Mouse (Mus musculus) brain, adult 10 weeks (tissue): Measurements from ENCODE around the gene G3bp1. TPM values are rescaled to one million over a fixed set of nuclear protein-coding genes. Genes with fewer than 3 reads are reported as not detected.

Source experiments
- polyA plus RNA-seq: library from polyadenylated mRNA; stranded (reverse); fragments of 350-450 nt; fragmentation: Illumina TruSeq; extraction: RNeasy Lipid Tissue Mini Kit (QIAGEN cat#74804); gene quantifications from one replicate; pipeline ENCODE4 v1.2.3, GENCODE M21; 2015; ENCODE audit warnings: low read depth, low replicate concordance

G3bp1 gene
- 27.5 TPM for polyA plus RNA-seq

GRCm38 (mm10) chr11:55469048-55469843, at the start of gene G3bp1:
TSS of gene G3bp1 (plus strand) at chr11:55469685.

GRCm38 (mm10) chr11:55422978-55423377, 46.5 kb upstream of the G3bp1 start, which contains the start of gene Sparc:
TSS of gene Sparc (minus strand) at chr11:55423183.

DNA sequence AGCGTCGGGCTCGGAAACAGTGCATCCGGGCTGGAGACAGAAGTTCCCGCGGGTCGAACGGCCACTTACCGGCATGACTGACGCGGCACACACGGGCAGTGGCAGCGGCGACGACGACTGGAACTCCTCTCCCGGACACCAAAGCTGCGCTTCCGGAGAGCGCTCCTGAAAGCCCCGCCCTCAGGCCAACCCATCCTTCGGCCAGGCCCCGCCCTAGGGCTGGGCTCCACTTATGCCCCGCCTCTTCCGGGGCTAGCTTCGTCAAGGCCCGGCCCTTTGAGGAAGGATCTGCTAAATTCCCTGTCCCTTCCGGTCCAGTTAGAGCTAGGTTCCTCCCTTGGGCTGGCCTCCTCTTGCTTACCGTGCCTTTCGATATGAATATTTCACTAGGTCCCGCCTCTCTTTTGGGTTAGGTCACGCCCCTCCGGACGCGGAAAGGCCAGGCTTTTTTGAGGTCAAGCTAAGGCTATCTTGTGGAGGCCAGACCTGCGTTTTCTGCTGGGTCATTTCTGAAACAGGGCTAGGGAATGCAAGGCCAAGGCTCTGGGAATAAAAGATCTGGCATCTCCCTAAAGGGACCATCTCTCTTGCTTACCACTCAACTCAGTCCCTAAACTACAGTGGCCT, 8.4 kb upstream of the G3bp1 start, which contains the start of gene Atox1:
Gene Atox1 (minus strand): TSS at position 221 of the 627 bp plus-strand sequence.

Other genes starting within 250 kb of the G3bp1 start
- 0.07 TPM for gene Fat2, start 133.1 kb upstream of the G3bp1 start, polyA plus RNA-seq
- 568 TPM for gene Sparc, start 46.5 kb upstream of the G3bp1 start, polyA plus RNA-seq
- 209 TPM for gene Atox1, start 8.4 kb upstream of the G3bp1 start, polyA plus RNA-seq
- gene Glra1, start 138.5 kb downstream of the G3bp1 start, polyA plus RNA-seq = 3.7 TPM